Mouse (Mus musculus) embryo, embryonic 10.5 days (tissue): ENCODE measurements around the gene Copg2.
"Not testable (repeated sequence)": the region's sequence is repeated elsewhere in the genome, so short reads cannot be mapped to it uniquely, and the experiment has no call there.

Source experiments
- DNase-seq: peaks from one replicate; pipeline ENCODE4 v3.0.0-alpha.2; 2015; ENCODE audit warnings: low spot score

The Copg2 gene

GRCm38 (mm10) chr6:30813626-30814025 is 83.0 kb downstream of the Copg2 start:
- DNase-seq, result no peak

GRCm38 (mm10) chr6:30805053-30805752 is 91.4 kb downstream of the Copg2 start:
- no peak for DNase-seq

DNA sequence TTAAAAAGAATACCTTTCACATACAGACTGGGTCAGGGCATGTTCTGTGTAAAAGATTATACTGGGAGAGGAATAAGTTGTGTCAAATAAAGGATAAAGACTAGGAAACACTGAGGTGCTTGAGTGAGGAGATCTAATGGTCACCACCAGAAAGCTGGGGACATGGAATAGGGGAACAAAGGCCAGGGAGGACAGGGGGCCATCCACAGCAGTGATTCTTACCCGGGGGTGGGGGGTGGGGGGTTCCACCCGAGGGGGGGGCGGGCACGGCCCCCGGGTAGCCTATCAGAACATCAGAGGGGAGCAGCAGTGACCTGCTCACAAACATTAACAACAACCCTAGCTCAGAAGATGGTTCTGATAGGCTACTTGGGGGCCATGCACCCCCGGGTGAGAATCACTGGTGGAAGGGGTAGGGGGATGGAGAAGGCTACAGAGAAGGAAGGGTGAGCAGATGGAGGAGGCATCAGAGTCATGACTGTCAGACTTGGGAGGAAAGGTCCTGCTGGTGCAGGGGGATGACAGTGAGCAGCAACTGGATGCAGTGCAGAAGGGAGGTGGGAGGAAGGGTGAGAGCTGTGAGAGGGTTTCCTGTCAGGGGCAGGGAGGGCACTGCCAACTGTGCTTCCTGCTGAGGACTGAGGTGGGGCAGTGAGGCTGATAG is 92.1 kb downstream of the Copg2 start:
- DNase-seq, result not testable (repeated sequence)

GRCm38 (mm10) chr6:30802915-30803314 is 93.7 kb downstream of the Copg2 start:
- not testable (repeated sequence) for DNase-seq

GRCm38 (mm10) chr6:30751209-30751608 is 145.4 kb downstream of the Copg2 start:
- DNase-seq, result no peak

GRCm38 (mm10) chr6:30750482-30750881 is 146.1 kb downstream of the Copg2 start:
- DNase-seq, result no peak

- no peak for DNase-seq
These were observed 146.7 kb downstream of the Copg2 start for GRCm38 (mm10) chr6:30749892-30750291.

DNA sequence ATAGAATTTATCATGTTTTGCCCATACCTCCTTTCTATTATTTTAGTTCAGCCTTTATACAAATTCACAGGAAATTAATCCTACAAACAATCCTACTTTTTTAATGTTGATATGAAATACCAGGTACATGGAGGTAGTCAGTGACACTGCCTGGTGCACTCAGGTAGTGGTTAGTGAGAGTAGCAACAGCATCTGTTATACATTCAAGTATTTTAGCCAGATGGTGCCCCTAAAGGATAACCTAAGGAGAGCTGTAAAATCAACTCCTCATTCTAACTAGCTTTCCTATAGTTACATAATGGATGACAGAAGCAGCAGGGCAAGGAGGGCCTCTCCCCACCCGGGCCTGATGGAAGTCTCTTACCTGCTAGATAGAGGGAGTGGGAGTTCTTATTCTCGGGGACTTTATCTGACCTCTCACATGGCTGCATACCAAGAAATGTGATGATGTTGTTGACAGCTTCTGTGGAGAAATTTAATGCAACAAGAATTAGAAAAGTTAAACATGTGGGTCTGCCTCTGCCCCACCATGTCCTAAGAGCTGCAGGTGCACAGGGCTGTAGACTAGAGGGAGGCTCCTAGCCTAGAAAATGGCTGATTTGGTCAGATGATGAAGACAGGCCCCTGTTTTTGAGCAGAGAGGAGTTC is 147.4 kb downstream of the Copg2 start:
- DNase-seq, result no peak

DNA sequence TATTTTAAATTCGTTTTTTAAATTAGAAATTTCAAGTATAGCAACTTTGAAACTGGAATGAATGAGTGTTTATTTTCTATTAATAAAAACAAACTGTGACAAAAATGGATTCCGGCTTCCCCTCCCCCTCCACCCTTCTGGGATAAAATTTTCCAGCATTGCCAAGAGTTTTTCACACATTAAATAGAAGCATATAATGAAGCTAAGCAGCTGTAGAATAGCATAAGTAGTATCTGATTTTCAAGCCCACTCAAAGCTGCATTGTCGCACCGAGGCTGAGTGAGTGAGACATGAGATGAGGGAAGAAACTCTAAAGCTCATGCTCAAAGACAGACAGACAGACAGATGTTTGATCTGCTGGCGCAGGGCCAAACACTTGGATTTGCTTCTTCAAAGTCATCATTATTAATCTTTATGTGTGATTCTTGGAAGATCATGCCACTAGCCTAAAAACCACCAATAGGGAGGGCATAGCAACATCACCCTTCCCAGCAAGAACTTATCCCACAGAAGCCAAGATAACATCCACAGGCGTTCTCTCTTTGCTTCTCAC is 148.2 kb downstream of the Copg2 start:
- no peak for DNase-seq

GRCm38 (mm10) chr6:30747631-30748357 is 148.8 kb downstream of the Copg2 start:
- no peak for DNase-seq

DNA sequence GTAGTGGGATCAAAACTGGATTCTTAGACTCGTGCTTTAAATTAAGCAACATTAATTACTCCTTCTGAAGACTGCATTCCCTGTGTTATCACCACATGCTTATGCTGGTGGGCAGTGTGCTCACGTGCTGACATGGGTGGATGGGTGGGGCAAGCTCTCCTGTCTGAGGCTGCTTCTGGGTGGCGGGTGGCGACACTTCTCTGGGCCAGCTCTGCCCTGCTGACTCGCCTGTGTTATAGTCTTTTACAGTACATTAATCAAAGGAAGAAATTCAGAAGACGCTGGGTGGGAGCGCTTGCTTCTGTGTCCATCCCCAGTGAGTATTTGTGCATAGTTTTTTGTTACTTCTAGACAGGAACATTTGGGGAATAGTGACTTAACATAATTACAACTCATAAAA is 151.0 kb downstream of the Copg2 start:
- no peak for DNase-seq

DNA sequence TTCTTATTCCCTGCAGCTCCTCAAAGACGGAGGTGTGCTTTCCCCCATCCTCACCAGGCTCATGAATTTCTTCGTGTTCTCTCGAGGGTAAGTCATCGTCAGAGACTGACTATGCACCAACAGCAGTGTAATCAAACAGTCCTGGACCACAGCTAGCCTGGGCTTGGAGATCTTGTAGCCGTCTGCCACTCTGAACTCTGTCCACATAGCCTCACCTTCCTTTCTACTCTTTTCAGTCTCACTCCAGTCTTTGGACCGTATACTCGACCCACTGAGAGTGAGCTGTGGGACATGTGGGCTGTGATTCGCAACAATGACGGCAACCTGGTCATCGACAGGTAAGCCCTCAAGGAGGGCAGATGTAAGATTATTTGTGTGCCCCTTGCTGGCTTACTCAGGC is 151.7 kb downstream of the Copg2 start:
- DNase-seq, result no peak

- DNase-seq, result peak; percentile 67
These were observed 157.3 kb downstream of the Copg2 start for GRCm38 (mm10) chr6:30739177-30739747.

GRCm38 (mm10) chr6:30738464-30739006 is 158.1 kb downstream of the Copg2 start:
- DNase-seq, result no peak

GRCm38 (mm10) chr6:30737548-30738463 is 158.8 kb downstream of the Copg2 start:
- DNase-seq, result peak; percentile 82

- peak; percentile 88 for DNase-seq
These were observed 159.6 kb downstream of the Copg2 start for GRCm38 (mm10) chr6:30736864-30737547.

DNA sequence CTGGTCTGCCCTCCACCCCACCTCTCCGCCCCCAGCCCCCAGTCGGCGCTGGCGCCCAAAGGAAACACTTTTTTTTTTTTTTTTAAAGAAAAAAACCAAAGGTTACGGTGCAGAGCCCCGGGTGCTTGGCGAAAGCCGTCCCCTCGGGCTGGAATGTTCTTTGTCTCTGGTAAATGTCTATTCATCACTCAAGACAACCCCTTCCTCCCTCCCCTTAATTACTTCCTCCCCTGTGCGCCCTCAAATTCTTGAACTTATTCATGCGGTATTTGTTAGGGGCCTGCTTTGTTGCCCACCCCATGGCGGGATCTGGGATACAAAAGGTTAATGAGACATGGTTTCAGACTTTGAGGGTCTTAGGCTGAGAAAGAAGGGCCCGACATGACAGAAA is 160.2 kb downstream of the Copg2 start:
- peak; percentile 83 for DNase-seq

- DNase-seq, result peak; percentile 64
These were observed 160.7 kb downstream of the Copg2 start for GRCm38 (mm10) chr6:30735728-30736371.

DNA sequence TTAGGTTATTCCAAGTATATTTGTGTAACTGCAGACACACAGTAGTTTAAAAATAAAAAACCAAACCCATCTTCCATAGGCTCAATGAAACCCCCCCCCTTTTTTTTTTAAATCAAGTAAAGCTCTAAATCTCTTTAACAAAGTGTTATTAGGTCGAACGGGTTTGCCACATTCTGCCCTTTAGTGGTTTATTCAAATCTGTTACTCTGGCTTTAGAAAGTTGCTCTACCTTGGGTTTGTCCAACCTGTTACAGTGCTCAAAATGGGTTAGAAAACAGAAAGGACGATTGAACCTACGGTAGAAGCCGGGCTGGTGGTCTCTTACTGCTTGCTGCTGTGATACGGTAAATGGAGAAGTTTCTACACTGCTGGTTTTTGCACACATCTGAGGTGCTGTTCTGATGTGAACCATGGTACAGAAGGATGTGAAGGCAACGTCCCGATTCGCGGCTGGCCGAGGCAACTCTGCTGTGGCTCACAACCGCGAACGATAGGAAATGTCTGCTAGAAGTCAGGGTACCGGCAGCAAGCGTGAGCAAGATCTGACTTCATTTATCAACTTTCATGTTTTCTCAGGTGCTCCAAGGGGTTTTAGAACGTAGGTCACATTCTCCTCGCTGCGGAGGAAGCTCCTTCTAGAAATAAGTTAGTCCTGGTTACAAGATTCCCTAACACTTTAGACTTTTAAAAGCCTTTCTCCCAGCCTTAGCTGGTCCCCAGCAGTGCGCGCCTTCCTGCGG is 161.4 kb downstream of the Copg2 start:
- no peak for DNase-seq
